Mouse (Mus musculus) c-Kit-positive CD71-positive TER-119-positive erythroid progenitor cells, embryonic 14.5 days (primary cell): ENCODE results near the gene Cotl1.
"Not testable (repeated sequence)": the region's sequence is repeated elsewhere in the genome, so short reads cannot be mapped to it uniquely, and the experiment has no call there.

Experiments
- DNase-seq: peaks from one replicate; pipeline ENCODE4 v3.0.0-alpha.2; 2013; ENCODE audit warnings: low spot score

Gene Cotl1

DNA sequence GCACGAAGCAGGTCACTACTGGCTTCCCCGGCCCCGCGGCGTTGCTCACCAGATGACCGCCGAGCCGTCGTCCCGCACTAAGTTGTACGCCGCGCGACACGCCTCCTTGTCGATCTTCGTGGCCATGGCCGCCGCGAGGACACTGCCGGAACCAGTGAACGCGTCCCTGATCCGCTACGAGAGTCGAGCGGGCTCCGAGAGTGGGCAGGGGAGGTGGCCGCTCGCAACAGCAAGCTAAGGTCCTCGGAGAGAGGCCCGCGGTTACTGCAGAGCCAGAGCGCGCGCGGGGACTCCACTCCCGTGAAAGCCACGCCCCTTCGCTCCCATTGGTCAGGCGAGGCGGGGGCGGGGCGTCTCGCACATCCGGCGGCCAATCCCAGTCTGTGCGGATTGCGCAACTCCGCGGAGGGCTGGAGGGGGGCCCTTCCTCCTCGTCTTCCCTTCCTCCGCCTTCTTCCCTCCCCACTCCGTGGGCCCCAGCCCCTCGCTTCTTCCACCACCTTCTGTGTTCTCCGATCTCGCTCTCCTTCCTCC is at the start of gene Cotl1:
TSS of gene Cotl1 (minus strand) at position 270 of the 534 bp plus-strand sequence.
- peak; percentile 90 for DNase-seq

DNA sequence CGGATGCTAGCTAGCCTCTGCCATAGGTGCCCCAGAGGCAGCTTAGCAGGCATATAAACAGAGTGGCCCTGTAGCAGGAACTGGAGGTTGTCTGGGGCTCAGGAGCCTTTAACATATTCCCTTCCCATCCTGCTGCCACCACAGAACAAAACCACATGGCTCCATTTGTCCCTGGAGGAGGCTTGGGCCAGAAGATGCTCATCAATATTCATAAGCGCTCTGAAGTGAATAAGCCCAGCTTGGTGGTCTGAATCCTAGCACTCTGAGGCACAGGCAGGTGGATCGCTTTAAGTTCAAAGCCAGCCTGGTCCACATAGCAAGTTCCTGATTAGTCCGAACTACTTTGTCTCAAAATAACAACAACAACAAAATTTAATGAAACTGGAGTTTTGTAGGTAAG is 47.7 kb upstream of the Cotl1 start:
- DNase-seq = no peak

DNA sequence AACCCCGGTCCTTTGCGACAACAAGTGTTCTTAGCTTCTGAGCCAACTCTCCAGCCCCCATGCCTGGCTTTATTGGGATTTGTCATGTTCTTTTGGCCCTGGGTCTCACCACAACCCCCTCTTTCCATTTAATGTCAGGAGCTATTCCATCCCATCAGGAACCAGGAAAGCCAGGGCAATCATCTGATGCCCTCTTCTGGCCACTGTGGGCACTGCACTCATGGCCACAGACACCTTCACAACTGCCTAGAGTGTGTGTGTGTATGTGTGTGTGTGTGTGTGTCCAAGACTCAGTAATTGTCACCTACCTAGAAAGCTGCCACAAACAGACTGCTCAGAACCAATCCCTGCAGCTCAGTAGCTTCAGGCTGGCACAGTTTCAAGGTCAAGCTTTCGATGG is 46.8 kb upstream of the Cotl1 start:
- DNase-seq = peak; percentile 29

DNA sequence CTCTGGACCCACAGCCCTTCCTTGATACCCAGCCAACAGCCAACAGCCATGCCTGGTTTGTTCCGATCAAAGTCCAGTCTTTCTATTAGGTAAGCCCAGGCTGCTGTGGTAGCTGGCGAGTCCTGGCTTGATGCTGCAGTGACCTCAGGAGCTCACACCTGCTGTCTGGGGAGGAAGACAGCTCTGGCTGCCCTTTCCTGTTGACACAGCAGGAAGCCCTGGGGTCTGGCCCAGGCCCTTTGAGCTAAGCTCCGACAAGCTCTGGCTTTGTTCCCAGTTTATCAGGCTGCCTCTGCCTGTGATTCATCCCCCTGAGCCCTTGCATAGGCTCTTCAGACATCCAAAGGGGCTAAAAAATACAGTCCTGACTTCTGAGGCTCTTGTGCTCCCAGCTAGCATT is 45.3 kb upstream of the Cotl1 start:
- DNase-seq = no peak

- DNase-seq = no peak
These were observed 42.9 kb upstream of the Cotl1 start for GRCm38 (mm10) chr8:119883281-119883680.

GRCm38 (mm10) chr8:119881917-119882316 is 41.6 kb upstream of the Cotl1 start:
- no peak for DNase-seq

DNA sequence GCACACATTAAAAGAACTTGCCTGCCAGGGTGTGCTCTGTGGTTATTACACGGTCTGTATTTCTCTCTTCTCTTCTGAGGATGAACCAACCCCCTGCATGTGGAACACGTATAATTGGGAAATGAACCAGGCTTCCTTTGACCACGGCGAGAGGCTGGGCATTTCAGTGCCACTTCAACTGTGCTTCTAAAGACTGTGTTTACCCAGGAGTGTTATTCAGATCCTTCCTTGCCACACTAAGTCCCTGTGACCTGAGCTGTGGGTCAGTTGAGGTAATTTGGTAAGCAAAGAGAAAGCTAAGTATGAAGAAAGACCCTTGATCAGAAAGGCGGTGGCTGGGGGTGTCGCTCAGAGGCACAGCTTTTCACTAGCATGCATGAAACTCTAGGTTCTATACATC is 41.0 kb upstream of the Cotl1 start:
- DNase-seq = no peak

DNA sequence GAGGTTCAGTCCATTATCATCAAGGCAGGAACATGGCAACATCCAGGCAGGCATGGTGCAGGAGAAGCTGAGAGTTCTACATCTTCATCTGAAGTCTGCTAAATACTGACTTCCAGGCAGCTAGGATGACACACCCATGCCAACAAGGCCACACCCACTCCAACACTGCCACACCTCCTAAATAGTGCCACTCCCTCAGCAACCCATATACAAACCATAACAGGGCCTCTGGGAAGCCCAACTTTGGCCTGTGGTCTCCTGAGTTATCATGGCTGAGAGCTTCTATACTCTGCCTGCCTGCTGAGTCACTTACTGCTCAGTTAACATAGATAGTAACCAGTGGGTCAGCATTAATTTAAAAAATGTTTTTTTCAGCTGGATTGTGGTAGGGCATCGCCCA is 32.8 kb upstream of the Cotl1 start:
- DNase-seq = peak; percentile 57

GRCm38 (mm10) chr8:119869616-119870015 is 29.3 kb upstream of the Cotl1 start:
- DNase-seq = no peak

GRCm38 (mm10) chr8:119862749-119863148 is 22.4 kb upstream of the Cotl1 start:
- no peak for DNase-seq

DNA sequence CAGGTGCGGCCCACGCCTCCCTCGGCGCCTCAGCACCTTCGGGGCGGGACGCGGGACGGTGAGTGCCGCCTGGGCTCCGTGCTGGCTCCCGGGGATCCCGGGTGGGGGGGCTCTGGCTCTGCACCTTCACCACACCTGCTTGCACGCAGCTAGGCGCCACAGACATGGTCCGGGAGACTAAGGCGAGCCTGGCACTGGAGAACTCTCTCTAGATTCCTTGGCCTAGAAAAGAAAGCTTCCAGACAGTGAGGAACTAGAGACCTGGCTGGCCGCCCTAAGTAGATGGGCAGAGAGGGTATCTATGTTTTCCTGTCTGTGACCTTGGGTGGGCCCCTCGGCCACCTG is 22.0 kb upstream of the Cotl1 start:
- no peak for DNase-seq

GRCm38 (mm10) chr8:119861706-119862389 is 21.5 kb upstream of the Cotl1 start, which contains the start of gene Klhl36:
Gene Klhl36 (plus strand): TSS chr8:119862266.
- DNase-seq = peak; percentile 92

DNA sequence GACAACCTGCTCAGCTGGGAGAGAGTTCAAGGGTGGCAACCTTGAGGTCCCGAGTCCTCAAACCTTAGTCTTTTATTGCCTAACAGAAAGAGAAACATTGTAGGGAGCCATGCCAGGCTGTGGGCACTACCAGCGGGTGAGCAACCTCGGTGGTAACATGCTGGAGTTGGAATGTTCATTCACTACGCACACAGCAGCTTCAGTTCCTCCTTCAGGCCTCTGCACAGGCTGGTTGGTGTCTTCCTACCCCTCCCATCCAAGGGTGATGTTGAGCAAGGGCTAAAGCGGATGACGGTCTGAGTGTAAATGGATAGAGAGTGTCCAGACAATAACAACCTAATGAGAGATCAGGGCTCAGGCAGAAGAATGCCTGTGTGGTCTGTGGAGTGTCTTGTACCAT is 17.4 kb upstream of the Cotl1 start:
- no peak for DNase-seq

DNA sequence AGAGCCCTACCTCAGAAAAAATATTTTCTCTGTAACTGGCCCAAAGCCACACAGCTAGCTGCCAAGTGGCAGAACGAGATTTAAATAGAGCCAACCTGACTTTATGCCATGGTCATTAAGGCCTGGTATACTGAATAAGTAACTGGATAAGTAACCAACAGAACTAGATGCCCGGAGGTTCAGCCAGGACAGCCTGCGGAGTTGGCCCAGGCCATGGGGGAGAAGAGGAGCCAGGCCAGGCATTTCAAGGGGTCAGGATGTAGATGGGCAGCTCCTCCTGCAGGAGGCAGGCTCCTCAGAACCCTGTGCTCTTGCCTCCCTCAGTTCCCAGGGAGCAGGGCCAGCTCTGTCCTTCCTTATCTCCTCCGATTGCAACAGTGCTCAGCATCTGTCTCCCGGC is 15.3 kb upstream of the Cotl1 start:
- DNase-seq = no peak

- no peak for DNase-seq
These were observed 13.7 kb upstream of the Cotl1 start for GRCm38 (mm10) chr8:119854035-119854434.

- DNase-seq = no peak
These were observed 13.2 kb upstream of the Cotl1 start for GRCm38 (mm10) chr8:119853521-119853920.

DNA sequence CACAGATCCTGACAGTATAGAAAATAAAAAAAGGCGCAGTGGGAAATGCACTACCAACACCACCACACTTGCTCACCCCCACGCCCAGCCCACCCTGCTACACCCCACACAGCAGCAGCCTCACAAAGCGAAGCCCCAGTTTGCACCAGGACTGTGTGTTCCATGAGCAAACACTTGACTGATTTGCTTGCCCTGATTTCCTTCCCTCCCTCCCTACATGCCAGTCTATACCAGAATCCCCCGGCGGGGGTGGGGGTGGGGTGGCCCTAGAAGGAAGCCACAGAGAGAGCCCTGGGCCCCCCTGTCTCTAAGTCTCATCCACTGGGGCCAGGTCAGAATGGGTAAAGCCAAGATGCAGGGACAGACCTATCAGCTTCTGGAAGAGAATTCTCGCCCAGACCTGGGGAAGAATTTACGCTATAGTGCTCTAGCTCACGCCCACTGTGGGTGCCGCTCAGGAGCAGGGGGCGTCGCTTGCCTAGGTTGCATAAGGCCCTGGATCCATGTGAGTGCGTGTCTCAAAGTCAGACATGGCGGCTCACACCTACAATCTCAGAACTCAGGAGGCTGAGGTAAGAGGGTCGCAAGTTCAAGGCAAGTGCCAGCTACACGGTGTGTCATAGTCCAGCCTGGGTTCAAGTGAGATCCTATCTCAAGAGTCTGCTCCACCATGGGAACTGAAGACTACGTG is 7.0 kb upstream of the Cotl1 start:
- no peak for DNase-seq

- not testable (repeated sequence) for DNase-seq
These were observed 5.4 kb upstream of the Cotl1 start for GRCm38 (mm10) chr8:119845741-119846140.

DNA sequence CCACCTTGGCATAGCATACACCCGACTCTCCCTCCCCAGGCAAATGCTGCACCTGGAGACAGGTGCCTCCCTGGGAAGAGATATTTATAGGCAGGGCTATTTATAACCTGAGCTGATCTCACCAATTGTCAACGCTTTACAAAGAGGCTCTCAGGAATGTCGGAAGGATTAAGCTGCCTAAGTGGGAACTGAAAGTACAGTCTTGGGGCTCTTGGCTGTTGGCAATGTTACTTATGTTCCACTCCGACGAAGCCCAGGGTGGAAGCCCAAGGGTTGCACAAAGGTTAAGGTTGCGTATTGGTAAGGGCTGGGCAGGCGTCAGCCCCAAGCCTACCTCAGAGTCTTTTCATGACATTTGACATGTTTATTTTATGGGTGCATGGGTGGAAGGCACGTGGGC is 4.2 kb upstream of the Cotl1 start:
- DNase-seq = no peak

GRCm38 (mm10) chr8:119843444-119843843 is 3.1 kb upstream of the Cotl1 start:
- DNase-seq = peak; percentile 74

- DNase-seq = no peak
These were observed 614 bp upstream of the Cotl1 start for GRCm38 (mm10) chr8:119840905-119841411.

DNA sequence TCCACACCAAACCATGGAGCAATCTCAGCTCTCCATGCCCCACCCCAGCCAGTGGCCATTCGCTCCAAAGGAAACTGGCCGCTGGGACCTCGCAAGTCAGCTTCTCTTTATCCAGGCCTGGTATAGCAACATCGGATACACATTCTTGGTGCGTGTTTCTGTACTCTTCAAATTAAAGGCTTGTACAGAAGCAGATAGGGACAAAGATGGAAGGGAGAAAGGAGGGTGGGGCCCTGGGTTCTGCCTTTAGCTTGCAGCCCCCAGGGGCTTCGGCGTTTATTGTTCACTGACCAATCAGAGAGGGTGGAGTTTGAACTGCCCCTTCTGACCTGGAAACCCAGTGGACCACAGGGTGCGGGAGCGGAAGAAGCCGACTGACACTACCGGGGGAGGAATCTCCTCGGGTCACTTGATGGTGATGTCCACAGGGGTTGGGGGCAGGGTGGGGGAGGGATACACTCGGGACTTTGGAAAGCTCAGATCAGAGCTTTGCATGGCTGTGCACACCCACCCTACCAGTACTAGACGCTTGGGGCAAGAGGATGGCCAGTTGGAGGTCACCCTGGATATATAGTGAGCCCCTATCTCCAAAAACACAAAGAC is 824 bp downstream of the Cotl1 start:
- no peak for DNase-seq

GRCm38 (mm10) chr8:119838983-119839340 is 1.4 kb downstream of the Cotl1 start:
- no peak for DNase-seq
